Mouse (Mus musculus): ENCODE measurements around the gene Scn3a. TPM values are rescaled to one million over a fixed set of nuclear protein-coding genes. Genes with fewer than 3 reads are reported as not detected.
"Not testable (repeated sequence)": the region's sequence is repeated elsewhere in the genome, so short reads cannot be mapped to it uniquely, and the experiment has no call there.

Scn3a gene
- polyA plus RNA-seq, 1 experiment, result 0.05 TPM

DNA sequence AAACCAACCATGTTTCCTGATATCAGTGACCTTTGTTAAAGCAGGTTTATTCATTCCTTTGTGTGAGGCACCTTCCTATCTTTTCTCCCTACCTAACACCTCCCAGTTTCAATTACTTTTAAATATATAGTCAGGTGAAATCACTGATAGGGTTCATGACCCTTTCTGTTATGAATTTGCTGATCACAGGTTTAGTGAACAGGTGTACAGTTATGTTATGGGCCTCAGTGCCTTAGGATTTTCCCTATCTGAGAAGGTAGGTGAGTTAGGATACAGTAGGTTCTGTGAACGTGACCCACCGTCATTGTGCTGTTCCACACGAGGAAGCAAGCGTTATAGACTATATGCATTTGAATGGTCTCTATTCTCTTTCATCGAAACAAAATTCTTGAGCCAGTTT is 101.7 kb downstream of the Scn3a start:
- no peak overlapping the region for H3K4me2 ChIP-seq (ENCODE audit: low read depth)
- H3K79me2 ChIP-seq (ENCODE audit: control insufficient read depth, insufficient read depth), result no peaks in the 10 kb centered on the region
- no peak for TF ChIP-seq MYOG (IDR thresholded peaks at IDR 0.05; ENCODE audit: control insufficient read depth in 1 of 3, insufficient read depth in 1 of 3, insufficient read length in 2 of 3, low read depth in 2 of 3)
- TF ChIP-seq POLR2AphosphoS2 (IDR thresholded peaks at IDR 0.05; ENCODE audit: insufficient read length, low read depth), result no peak
- TF ChIP-seq E2F4 (IDR thresholded peaks at IDR 0.05; ENCODE audit: insufficient read depth), result no peak
- TF ChIP-seq MYOD1 (IDR thresholded peaks at IDR 0.05; ENCODE audit: control insufficient read depth in 1 of 3, insufficient read length in 2 of 3, low read depth in 2 of 3), result no peak
- TF ChIP-seq TCF3 (IDR thresholded peaks at IDR 0.05; ENCODE audit: insufficient read length, low read depth), result no peak
- TF ChIP-seq MAX (IDR thresholded peaks at IDR 0.05; ENCODE audit: low read depth), result no peak
- TF ChIP-seq CEBPB (IDR thresholded peaks at IDR 0.05; ENCODE audit: insufficient read depth, poor library complexity, severe bottlenecking), result no peak
- TF ChIP-seq REST (IDR thresholded peaks at IDR 0.05; ENCODE audit: insufficient read depth, insufficient read length), result no peak
- H3K36me3 ChIP-seq (ENCODE audit: control insufficient read depth, insufficient read depth), result no peaks in the 10 kb centered on the region
- no peak overlapping the region for H3ac ChIP-seq (ENCODE audit: control insufficient read depth, insufficient read length)
- no peaks in the 10 kb centered on the region for H3K27me3 ChIP-seq (ENCODE audit: control insufficient read depth, insufficient read depth, insufficient read length)
- no peak overlapping the region for H3K4me3 ChIP-seq

GRCm38 (mm10) chr2:65453763-65454162 is 113.7 kb downstream of the Scn3a start:
- Histone ChIP-seq H3K36me3 (ENCODE audit: control insufficient read depth, insufficient read depth) (no peaks in the 10 kb centered on the region), H3K4me2 (ENCODE audit: low read depth) (no peak overlapping the region), H3ac (ENCODE audit: control insufficient read depth, insufficient read length) (no peak overlapping the region), H3K79me2 (ENCODE audit: control insufficient read depth, insufficient read depth) (no peaks in the 10 kb centered on the region), H3K27me3 (ENCODE audit: control insufficient read depth, insufficient read depth, insufficient read length) (no peaks in the 10 kb centered on the region), H3K4me3 (no peak overlapping the region)
- TF ChIP-seq USF1 (IDR thresholded peaks at IDR 0.05; ENCODE audit: low read depth) (no peak), MYOD1 (IDR thresholded peaks at IDR 0.05; ENCODE audit: control insufficient read depth in 1 of 3, insufficient read length in 2 of 3, low read depth in 2 of 3) (no peak), MAX (IDR thresholded peaks at IDR 0.05; ENCODE audit: low read depth) (no peak), E2F4 (IDR thresholded peaks at IDR 0.05; ENCODE audit: insufficient read depth) (no peak), TCF12 (IDR thresholded peaks at IDR 0.05; ENCODE audit: insufficient read depth, poor library complexity, severe bottlenecking) (no peak), CEBPB (IDR thresholded peaks at IDR 0.05; ENCODE audit: insufficient read depth, poor library complexity, severe bottlenecking) (no peak), TCF3 (IDR thresholded peaks at IDR 0.05; ENCODE audit: insufficient read length, low read depth) (no peak), POLR2AphosphoS2 (IDR thresholded peaks at IDR 0.05; ENCODE audit: insufficient read length, low read depth) (no peak), REST (IDR thresholded peaks at IDR 0.05; ENCODE audit: insufficient read depth, insufficient read length) (no peak), POLR2A (IDR thresholded peaks at IDR 0.05; ENCODE audit: insufficient read length, low read depth) (no peak), MYOG (IDR thresholded peaks at IDR 0.05; ENCODE audit: control insufficient read depth in 1 of 3, insufficient read depth in 1 of 3, insufficient read length in 2 of 3, low read depth in 2 of 3) (no peak), SRF (IDR thresholded peaks at IDR 0.05; ENCODE audit: control insufficient read depth, insufficient read length, low read depth) (no peak)

DNA sequence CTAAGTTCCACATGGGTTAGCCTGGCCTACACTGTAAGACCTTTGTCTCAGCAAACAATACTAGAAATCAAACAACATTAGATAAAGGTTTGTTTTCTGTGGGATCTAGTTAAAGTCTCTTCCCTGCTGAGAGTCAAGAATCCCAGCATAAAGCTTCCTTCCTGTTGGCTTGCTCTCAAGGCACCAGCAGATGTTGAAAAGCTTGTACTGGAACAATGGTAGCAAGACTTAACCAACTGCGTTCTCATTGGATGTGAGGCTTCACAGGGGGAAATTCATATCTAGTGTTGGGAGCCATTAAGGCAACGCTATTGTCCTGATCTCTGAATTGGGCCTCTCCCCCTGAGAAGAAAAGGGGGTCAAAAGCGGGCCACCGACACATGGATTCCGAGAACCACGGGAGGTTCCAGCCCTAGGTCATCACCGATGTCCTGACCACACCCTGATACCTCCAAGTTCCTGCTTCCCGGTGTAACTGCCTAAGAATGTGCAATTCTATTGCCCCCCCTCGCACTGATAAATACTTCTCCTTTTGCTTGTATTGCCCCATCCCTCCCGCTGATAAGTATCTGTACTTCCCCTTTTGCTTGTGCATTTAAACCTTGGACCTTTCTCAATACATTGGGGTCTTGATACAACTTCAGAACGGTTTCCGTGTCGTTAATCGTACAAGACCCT is 115.9 kb downstream of the Scn3a start:
- not testable (repeated sequence) for H3K4me2 ChIP-seq (ENCODE audit: low read depth); H3K36me3 ChIP-seq (ENCODE audit: control insufficient read depth, insufficient read depth); H3K27me3 ChIP-seq (ENCODE audit: control insufficient read depth, insufficient read depth, insufficient read length); H3K79me2 ChIP-seq (ENCODE audit: control insufficient read depth, insufficient read depth); H3ac ChIP-seq (ENCODE audit: control insufficient read depth, insufficient read length); H3K4me3 ChIP-seq

GRCm38 (mm10) chr2:65450449-65451360 is 116.7 kb downstream of the Scn3a start:
- TF ChIP-seq REST (IDR thresholded peaks at IDR 0.05; ENCODE audit: insufficient read depth, insufficient read length), result no peak
- TF ChIP-seq CEBPB (IDR thresholded peaks at IDR 0.05; ENCODE audit: insufficient read depth, poor library complexity, severe bottlenecking), result no peak
- TF ChIP-seq POLR2AphosphoS2 (IDR thresholded peaks at IDR 0.05; ENCODE audit: insufficient read length, low read depth), result no peak
- TF ChIP-seq E2F4 (IDR thresholded peaks at IDR 0.05; ENCODE audit: insufficient read depth), result no peak
- TF ChIP-seq POLR2A (IDR thresholded peaks at IDR 0.05; ENCODE audit: insufficient read length, low read depth), result no peak
- no peak for TF ChIP-seq TCF12 (IDR thresholded peaks at IDR 0.05; ENCODE audit: insufficient read depth, poor library complexity, severe bottlenecking)
- no peak for TF ChIP-seq SRF (IDR thresholded peaks at IDR 0.05; ENCODE audit: control insufficient read depth, insufficient read length, low read depth)
- TF ChIP-seq USF1 (IDR thresholded peaks at IDR 0.05; ENCODE audit: low read depth), result no peak
- TF ChIP-seq TCF3 (IDR thresholded peaks at IDR 0.05; ENCODE audit: insufficient read length, low read depth), result no peak
- no peak for TF ChIP-seq MYOD1 (IDR thresholded peaks at IDR 0.05; ENCODE audit: control insufficient read depth in 1 of 3, insufficient read length in 2 of 3, low read depth in 2 of 3)
- no peak for TF ChIP-seq MYOG (IDR thresholded peaks at IDR 0.05; ENCODE audit: control insufficient read depth in 1 of 3, insufficient read depth in 1 of 3, insufficient read length in 2 of 3, low read depth in 2 of 3)
- TF ChIP-seq MAX (IDR thresholded peaks at IDR 0.05; ENCODE audit: low read depth), result no peak
- no peaks in the 10 kb centered on the region for H3K79me2 ChIP-seq (ENCODE audit: control insufficient read depth, insufficient read depth)
- no peak overlapping the region for H3K4me3 ChIP-seq
- no peaks in the 10 kb centered on the region for H3K27me3 ChIP-seq (ENCODE audit: control insufficient read depth, insufficient read depth, insufficient read length)
- no peak overlapping the region for H3K4me2 ChIP-seq (ENCODE audit: low read depth)
- no peaks in the 10 kb centered on the region for H3K36me3 ChIP-seq (ENCODE audit: control insufficient read depth, insufficient read depth)
- no peak overlapping the region for H3ac ChIP-seq (ENCODE audit: control insufficient read depth, insufficient read length)

All from myocyte (in vitro differentiated cells).